Mouse (Mus musculus) stomach, postnatal 0 days (tissue): ENCODE data around the gene Ccdc62.

Source experiments
- CTCF ChIP-seq: IDR thresholded peaks from 2 replicates; pipeline ENCODE4 v1.5.1; 2016; ENCODE audit warnings: antibody characterized with exemption, low read depth, mild to moderate bottlenecking, moderate library complexity
- EP300 ChIP-seq: optimal IDR thresholded peaks from 2 replicates; pipeline ENCODE3; 2016; ENCODE audit warnings: antibody characterized with exemption

DNA sequence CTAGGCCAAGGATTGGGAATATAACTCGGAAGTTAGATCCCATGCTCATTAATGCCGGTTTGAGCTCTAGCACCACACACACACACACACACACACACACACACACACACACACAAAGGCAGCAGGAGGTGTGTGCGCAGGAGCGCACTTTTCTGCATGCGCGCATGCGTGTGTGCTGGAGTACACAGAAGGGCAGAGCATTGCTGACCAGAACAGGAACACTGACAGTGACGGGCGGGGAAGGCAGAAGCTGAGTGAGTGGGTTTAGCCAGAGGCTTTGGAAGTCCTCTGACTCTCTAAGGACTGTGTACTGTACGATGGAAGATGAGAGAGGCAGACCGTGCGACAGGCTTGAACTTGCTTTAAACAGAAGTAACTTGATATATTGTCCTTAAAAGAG is 3.1 kb downstream of the Ccdc62 start:
- TF ChIP-seq EP300 = no peak
- TF ChIP-seq CTCF = no peak
